Mouse (Mus musculus) embryonic facial prominence, embryonic 15.5 days (tissue): ENCODE results near the gene Rdh11. TPM values are rescaled to one million over a fixed set of nuclear protein-coding genes. Genes with fewer than 3 reads are reported as not detected.

Experiments used
- ATAC-seq: fragments of 200-750 bp; cut with Nextera tagmentation; 2 replicates; pipeline ENCODE4 v1.8.0; 2017; ENCODE audit warnings: low read depth, moderate TSS enrichment; ENCODE audit not compliant: insufficient number of reproducible peaks, low FRiP score, low TSS enrichment
- H3K27ac ChIP-seq: fragments of 300-500 bp; sonication (generic); replicated peaks from 2 replicates; pipeline ENCODE4 v1.5.1; 2015; ENCODE audit warnings: mild to moderate bottlenecking, inconsistent platforms
- H3K27me3 ChIP-seq: fragments of 300-500 bp; sonication (generic); 2 replicates; pipeline ENCODE4 v1.6.1; 2015; ENCODE audit warnings: inconsistent platforms
- H3K36me3 ChIP-seq: fragments of 300-500 bp; sonication (generic); 2 replicates; pipeline ENCODE4 v1.6.1; 2015; ENCODE audit warnings: mild to moderate bottlenecking, inconsistent platforms
- H3K4me1 ChIP-seq: fragments of 300-500 bp; sonication (generic); 2 replicates; pipeline ENCODE4 v1.6.1; 2015; ENCODE audit warnings: inconsistent platforms
- H3K4me2 ChIP-seq: fragments of 300-500 bp; sonication (generic); replicated peaks from 2 replicates; pipeline ENCODE4 v1.6.1; 2015; ENCODE audit warnings: mild to moderate bottlenecking, inconsistent platforms
- H3K4me3 ChIP-seq: fragments of 300-500 bp; sonication (generic); replicated peaks from 2 replicates; pipeline ENCODE4 v1.5.1; 2015; ENCODE audit warnings: mild to moderate bottlenecking, inconsistent platforms
- H3K9ac ChIP-seq: fragments of 300-500 bp; sonication (generic); 2 replicates; pipeline ENCODE4 v1.6.1; 2015; ENCODE audit warnings: inconsistent platforms
- H3K9me3 ChIP-seq: fragments of 300-500 bp; sonication (generic); replicated peaks from 2 replicates; pipeline ENCODE4 v1.6.1; 2016; ENCODE audit warnings: inconsistent platforms
- WGBS: fragments of 180-500 bp; shearing (Covaris S2); methylation state at CpG from one replicate; pipeline ENCODE4 v1.1.7; 2015; 5-methylcytosine and 5-hydroxymethylcytosine counted together
- polyA plus RNA-seq: library from polyadenylated mRNA; unstranded; fragments of >200 nt; fragmentation: Nextera tagmentation; extraction: Ambion mirVana; gene quantifications from 2 replicates; pipeline ENCODE4 v1.2.1, GENCODE M21; 2015

Gene Rdh11
- polyA plus RNA-seq, 1 experiment from 2014 or later, result 24.8 TPM

DNA sequence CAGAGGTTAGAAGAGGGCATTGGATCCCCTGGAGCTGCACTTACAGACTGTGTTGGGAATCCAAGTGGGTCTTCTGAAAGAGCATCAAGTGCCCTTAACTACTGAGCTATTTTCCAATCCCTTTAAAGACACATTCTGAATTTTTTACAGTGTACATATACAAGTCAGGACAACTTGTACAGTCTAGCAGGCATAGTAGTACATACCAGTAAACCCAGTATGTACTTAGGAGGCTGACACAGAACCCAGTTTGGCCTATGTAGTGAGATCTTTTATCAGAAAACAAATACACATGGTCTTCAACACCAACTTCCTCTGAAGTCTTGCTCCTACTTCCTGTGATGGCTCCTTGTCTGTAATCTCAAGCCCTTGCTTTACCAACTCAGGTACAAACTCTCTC is 53.1 kb downstream of the Rdh11 start:
- ATAC-seq, result no peak
- H3K27me3 ChIP-seq, result no peaks in the 10 kb centered on the region
- no peaks in the 10 kb centered on the region for H3K36me3 ChIP-seq
- no peak overlapping the region for H3K27ac ChIP-seq
- no peak overlapping the region for H3K4me3 ChIP-seq
- no peaks in the 10 kb centered on the region for H3K4me1 ChIP-seq
- no peaks in the 10 kb centered on the region for H3K9me3 ChIP-seq
- H3K9ac ChIP-seq, result no peak overlapping the region
- H3K4me2 ChIP-seq, result no peak overlapping the region

DNA sequence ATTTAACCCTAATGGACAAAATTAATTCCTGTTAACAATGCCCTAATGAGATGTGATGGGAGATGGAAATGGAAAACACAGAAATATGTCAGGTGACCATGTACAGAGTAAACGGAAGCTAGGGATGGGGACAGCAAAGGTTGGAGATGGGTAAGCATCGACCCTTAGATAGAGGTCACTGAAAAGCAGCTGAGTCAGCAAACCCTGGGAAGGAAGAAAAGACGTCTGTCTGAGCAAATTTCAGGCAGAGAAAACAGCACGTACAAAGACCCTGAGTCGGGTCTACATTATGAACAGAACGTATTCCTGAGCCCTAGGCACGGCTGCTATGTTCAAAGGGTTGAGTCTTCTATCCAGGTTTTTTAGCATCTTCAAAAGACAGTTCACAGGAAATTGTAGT is 55.1 kb downstream of the Rdh11 start:
- H3K36me3 ChIP-seq, result no peaks in the 10 kb centered on the region
- ATAC-seq, result no peak
- H3K27me3 ChIP-seq, result peaks cover 14% of the 10 kb centered on the region
- H3K27ac ChIP-seq, result no peak overlapping the region
- WGBS, result 63% methylated on average over 7 of the region's 7 CpGs
- H3K4me3 ChIP-seq, result no peak overlapping the region
- H3K4me1 ChIP-seq, result no peaks in the 10 kb centered on the region
- H3K9ac ChIP-seq, result no peak overlapping the region
- H3K9me3 ChIP-seq, result no peaks in the 10 kb centered on the region
- no peak overlapping the region for H3K4me2 ChIP-seq

- H3K4me3 ChIP-seq, result no peak overlapping the region
- ATAC-seq, result 0 out of 2 replicates have a peak, but pooled peaks have one; percentile 43
- WGBS, result 25% methylated on average over 4 of the region's 4 CpGs
- no peaks in the 10 kb centered on the region for H3K9me3 ChIP-seq
- H3K36me3 ChIP-seq, result no peaks in the 10 kb centered on the region
- H3K4me2 ChIP-seq, result no peak overlapping the region
- no peak overlapping the region for H3K9ac ChIP-seq
- H3K27ac ChIP-seq, result no peak overlapping the region
- H3K27me3 ChIP-seq, result peaks cover 32% of the 10 kb centered on the region
- H3K4me1 ChIP-seq, result peaks cover 17% of the 10 kb centered on the region
Measured at GRCm38 (mm10) chr12:79135105-79135504, 57.0 kb downstream of the Rdh11 start.

DNA sequence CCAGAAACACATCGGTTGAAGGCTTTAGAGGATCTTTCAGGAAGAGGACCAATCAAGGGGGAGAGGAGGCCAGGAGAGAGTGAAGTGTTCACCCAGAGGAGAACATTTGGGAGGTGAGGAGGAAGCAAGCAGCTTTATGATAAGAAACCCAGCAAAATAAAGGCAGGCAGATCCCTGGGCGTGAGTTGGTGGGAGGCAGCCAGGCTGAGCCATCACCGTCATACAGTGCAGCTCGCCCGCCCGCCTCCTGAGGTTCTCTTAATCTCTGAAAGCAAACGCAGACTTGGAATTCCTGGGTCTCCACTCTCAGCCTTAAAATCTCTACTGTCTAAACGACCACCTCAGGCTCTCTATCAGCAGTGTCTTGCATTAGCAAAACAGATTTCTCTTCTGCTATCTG is 57.4 kb downstream of the Rdh11 start:
- ATAC-seq, result 0 out of 2 replicates have a peak, but pooled peaks have one; percentile 11
- peaks cover 17% of the 10 kb centered on the region for H3K4me1 ChIP-seq
- H3K27ac ChIP-seq, result no peak overlapping the region
- H3K27me3 ChIP-seq, result peaks cover 35% of the 10 kb centered on the region
- no peak overlapping the region for H3K4me2 ChIP-seq
- H3K9me3 ChIP-seq, result no peaks in the 10 kb centered on the region
- H3K9ac ChIP-seq, result no peak overlapping the region
- WGBS, result 36% methylated on average over 8 of the region's 8 CpGs
- H3K4me3 ChIP-seq, result no peak overlapping the region
- H3K36me3 ChIP-seq, result no peaks in the 10 kb centered on the region

GRCm38 (mm10) chr12:79131706-79132460 is 60.2 kb downstream of the Rdh11 start:
- H3K9ac ChIP-seq, result no peak overlapping the region
- ATAC-seq, result no peak

DNA sequence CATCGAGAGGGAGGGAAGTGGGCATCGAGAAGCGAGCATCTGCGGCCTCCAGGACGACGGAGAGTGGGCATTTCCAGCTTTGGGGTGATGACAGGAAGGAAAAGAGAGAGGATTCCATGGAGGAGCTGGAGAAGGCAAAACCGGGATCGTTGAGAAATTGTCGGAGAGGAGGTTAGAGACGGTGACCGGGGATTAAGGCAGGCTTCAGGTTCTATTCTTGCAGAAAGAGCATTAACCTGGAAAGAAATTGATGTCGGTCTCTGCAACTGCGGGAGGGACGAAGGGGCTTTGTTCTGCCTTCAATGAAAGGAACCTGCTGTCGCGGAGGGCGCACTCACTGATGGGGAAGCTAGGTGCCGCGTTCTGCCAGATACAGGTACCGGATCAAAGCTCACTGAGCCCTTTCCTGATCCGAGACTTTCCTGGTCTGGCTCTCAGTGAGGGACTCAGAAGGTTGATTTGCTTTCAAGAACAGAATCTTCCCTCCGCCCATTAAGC is 60.9 kb downstream of the Rdh11 start:
- peak overlapping the region; percentile 45 for H3K4me3 ChIP-seq
- no peaks in the 10 kb centered on the region for H3K9me3 ChIP-seq
- H3K36me3 ChIP-seq, result no peaks in the 10 kb centered on the region
- peaks cover 17% of the 10 kb centered on the region for H3K4me1 ChIP-seq
- peak overlapping the region; percentile 93 for H3K4me2 ChIP-seq
- peaks cover 37% of the 10 kb centered on the region for H3K27me3 ChIP-seq
- no peak overlapping the region for H3K27ac ChIP-seq
- no peak overlapping the region for H3K9ac ChIP-seq
- no peak for ATAC-seq
- 1% methylated on average over 22 of the region's 22 CpGs for WGBS

More at GRCm38 (mm10) chr12:79131706-79132460, 60.2 kb downstream of the Rdh11 start:
- WGBS, result 27% methylated on average over 5 of the region's 5 CpGs
- Histone ChIP-seq H3K4me3 (peak overlapping the region; percentile 45), H3K36me3 (no peaks in the 10 kb centered on the region), H3K27me3 (peaks cover 37% of the 10 kb centered on the region), H3K27ac (no peak overlapping the region), H3K9me3 (no peaks in the 10 kb centered on the region), H3K4me2 (peak overlapping the region; percentile 93), H3K4me1 (peaks cover 17% of the 10 kb centered on the region)

DNA sequence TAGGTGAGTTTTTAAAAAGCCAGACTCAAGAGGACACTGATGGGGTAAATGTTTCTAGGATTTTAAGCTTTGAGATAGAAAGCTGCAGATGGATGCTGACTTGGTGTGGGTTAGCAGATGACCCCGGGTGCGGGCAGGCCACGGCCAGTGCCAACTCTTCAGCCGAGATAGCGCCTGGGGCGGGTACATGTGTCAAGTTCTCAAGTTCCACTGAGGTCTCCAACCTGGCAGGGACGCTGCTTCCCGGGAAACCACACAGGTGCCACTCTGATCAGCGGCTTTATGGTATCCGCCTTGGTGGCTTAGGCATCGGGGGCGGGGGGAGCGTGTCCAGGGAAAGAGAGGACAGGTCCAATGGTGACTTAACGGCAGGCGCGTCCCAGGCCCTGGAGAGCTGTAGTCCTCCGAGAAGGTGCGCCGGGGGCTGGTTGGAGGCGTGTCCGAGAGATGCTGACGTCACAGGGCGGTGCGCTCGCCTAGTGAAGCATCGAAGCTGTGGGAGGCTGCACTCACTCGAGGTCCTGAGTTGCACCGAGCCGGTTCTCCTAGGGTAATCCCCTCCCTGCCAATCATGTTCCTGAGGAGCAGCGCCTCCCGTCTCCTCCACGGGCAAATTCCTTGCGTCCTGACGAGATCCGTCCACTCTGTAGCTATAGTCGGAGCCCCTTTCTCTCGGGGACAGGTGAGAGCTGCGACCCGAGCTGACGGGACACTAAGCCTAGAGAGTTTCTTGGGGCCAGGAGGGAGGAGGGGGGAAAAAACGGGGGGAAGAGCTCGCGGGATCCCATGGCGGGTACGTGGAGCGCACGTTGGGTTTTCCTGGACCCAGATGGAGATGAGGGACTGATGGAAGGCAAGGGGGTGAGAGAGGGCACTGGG is 61.6 kb downstream of the Rdh11 start, which contains the start of gene Arg2:
TSS of gene Arg2 (plus strand) at position 479 of the 879 bp plus-strand sequence.
- under 1% methylated on average over 47 of the region's 47 CpGs for WGBS
- no peak within 1 kb of the TSS for H3K9ac ChIP-seq

More for the DNA sequence above, 61.6 kb downstream of the Rdh11 start, which contains the start of gene Arg2:
- Histone ChIP-seq H3K4me3 (peak within 1 kb of the TSS; percentile 45), H3K4me2 (peak within 1 kb of the TSS; percentile 93), H3K27me3 (peaks cover 37% of the 10 kb centered on the region), H3K9me3 (no peaks in the 10 kb centered on the region), H3K4me1 (peaks cover 17% of the 10 kb centered on the region), H3K27ac (no peak within 1 kb of the TSS), H3K36me3 (no peaks in the 10 kb centered on the region)
- peak; percentile 72; the same call in 1 of the 2 replicates for ATAC-seq

Other genes starting within 250 kb of the Rdh11 start
- 10.3 and 11.8 TPM in 2 replicates for gene Tmem229b, start 184.7 kb downstream of the Rdh11 start, polyA plus RNA-seq
- gene Plekhh1, start 163.1 kb downstream of the Rdh11 start, polyA plus RNA-seq, result 4.0 and 4.2 TPM in 2 replicates
- gene Pigh, start 102.6 kb downstream of the Rdh11 start, polyA plus RNA-seq, result 32.6 and 34.8 TPM in 2 replicates
- gene Arg2, start 61.5 kb downstream of the Rdh11 start, polyA plus RNA-seq, result 5.5 and 7.4 TPM in 2 replicates
- gene Vti1b, start 19.6 kb downstream of the Rdh11 start, polyA plus RNA-seq, result 98.3 and 107 TPM in 2 replicates
- gene Rdh12, start 16.6 kb upstream of the Rdh11 start, polyA plus RNA-seq, result 20.5 and 22.0 TPM in 2 replicates
- 11.6 and 14.7 TPM in 2 replicates for gene Zfyve26, start 104.0 kb upstream of the Rdh11 start, polyA plus RNA-seq
- gene Rad51b, start 105.0 kb upstream of the Rdh11 start, polyA plus RNA-seq, result 6.3 and 7.3 TPM in 2 replicates